Mouse (Mus musculus) E14TG2a.4 (cell line): Measurements from ENCODE around the gene Dvl2.
A peak's percentile ranks its signal among the peaks of the same experiment; 100 is the strongest.
"Not testable (repeated sequence)": the region's sequence is repeated elsewhere in the genome, so short reads cannot be mapped to it uniquely, and the experiment has no call there.

ENCODE experiments used
- H3K27me3 ChIP-seq: 2 replicates; pipeline ENCODE4 v1.6.1; 2014; ENCODE audit warnings: low read length, control low read depth; ENCODE audit not compliant: insufficient read depth
- H3K36me3 ChIP-seq: 2 replicates; pipeline ENCODE4 v1.6.1; 2014; ENCODE audit warnings: low read length, control low read depth; ENCODE audit not compliant: insufficient read depth
- H3K4me1 ChIP-seq: replicated peaks from 2 replicates; pipeline ENCODE4 v1.6.1; 2014; ENCODE audit warnings: low read depth, low read length, control low read depth
- H3K4me3 ChIP-seq: replicated peaks from 2 replicates; pipeline ENCODE4 v1.5.1; 2014; ENCODE audit warnings: mild to moderate bottlenecking, low read length
- H3K9me3 ChIP-seq: 2 replicates; pipeline ENCODE4 v1.6.1; 2014; ENCODE audit warnings: low read length, control low read depth
- CTCF ChIP-seq: conservative IDR thresholded peaks from 2 replicates; pipeline ENCODE4 v1.5.1; 2014; ENCODE audit warnings: low read length
- NANOG ChIP-seq: IDR thresholded peaks from 2 replicates; pipeline ENCODE4 v1.6.1; 2014; ENCODE audit warnings: borderline replicate concordance, low read length, mixed read lengths
- POU5F1 ChIP-seq: IDR thresholded peaks from 2 replicates; pipeline ENCODE4 v1.6.1; 2014; ENCODE audit warnings: low read length, borderline replicate concordance

The Dvl2 gene

DNA sequence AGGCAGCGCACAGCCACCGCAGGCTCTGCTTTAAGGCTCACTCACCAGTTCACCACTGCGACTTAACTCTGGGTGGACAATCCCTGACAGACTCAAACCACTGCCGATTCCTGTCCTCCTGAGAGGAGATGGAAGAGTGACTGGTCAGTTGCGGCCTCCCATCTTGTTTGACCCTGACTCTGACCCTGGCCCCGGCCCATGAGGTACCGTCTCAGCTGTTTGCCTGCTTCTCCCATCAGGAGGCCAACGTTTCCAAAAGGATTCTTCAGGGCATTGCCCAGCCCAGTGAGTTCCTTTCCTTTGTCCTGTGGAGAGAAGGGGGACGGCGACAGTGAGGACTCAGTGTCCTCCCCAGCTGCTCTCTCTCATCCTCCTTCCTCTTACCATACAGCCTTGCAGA, 10.6 kb downstream of the Dvl2 start:
- H3K9me3 ChIP-seq = no peaks in the 10 kb centered on the region
- no peak overlapping the region for H3K4me3 ChIP-seq
- peaks cover 85% of the 10 kb centered on the region for H3K36me3 ChIP-seq
- TF ChIP-seq POU5F1 (no peak), NANOG (no peak), CTCF (no peak)
- H3K27me3 ChIP-seq = no peaks in the 10 kb centered on the region
- peaks cover 93% of the 10 kb centered on the region for H3K4me1 ChIP-seq

DNA sequence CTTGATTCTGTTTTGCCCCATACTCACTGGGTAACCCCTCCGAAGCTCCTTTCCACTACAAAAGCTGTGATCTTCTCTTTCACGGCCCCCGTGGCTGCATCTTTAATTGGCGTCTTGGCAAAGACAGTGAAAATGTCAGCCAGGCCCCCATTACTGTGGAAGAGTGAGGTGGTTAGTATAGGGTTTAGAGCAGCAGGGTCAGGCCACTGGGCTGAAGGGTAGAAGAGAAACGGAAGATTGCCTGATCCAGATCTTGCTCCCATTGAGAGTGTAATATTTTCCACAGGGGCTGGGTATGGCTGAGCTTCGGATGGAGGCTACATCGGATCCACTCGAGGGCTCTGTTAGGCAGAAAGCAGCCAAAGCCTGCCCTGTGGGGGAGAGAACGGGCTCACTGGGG, 12.5 kb downstream of the Dvl2 start:
- Histone ChIP-seq H3K4me1 (peaks cover 80% of the 10 kb centered on the region), H3K36me3 (peaks cover 65% of the 10 kb centered on the region), H3K9me3 (no peaks in the 10 kb centered on the region), H3K27me3 (peaks cover 5% of the 10 kb centered on the region; the same call in 1 of the 2 replicates), H3K4me3 (no peak overlapping the region)
- TF ChIP-seq POU5F1 = no peak
- no peak for TF ChIP-seq NANOG
- no peak for TF ChIP-seq CTCF

DNA sequence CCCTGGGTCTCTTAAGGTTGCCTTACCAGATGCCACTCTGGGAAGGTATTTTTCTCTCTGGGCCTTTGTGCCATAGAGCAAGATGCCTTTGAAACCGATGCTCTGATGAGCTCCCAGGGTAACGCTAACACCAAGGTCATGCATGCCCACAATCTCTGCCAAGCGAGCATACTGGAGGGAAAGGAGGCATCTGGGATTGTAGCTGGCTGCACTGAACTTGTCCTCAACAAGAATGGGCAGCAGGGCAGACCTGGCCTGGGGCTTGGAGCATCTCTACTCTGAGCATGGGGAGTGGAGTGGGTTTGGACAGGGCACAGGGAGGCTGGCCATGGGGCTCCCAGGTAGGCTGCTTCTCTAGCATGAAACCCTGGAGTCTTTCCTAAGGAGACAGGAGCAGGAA, 13.0 kb downstream of the Dvl2 start:
- no peak for TF ChIP-seq CTCF
- TF ChIP-seq NANOG = no peak
- TF ChIP-seq POU5F1 = no peak
- H3K4me1 ChIP-seq = peaks cover 78% of the 10 kb centered on the region
- H3K9me3 ChIP-seq = no peaks in the 10 kb centered on the region
- peaks cover 60% of the 10 kb centered on the region for H3K36me3 ChIP-seq
- no peak overlapping the region for H3K4me3 ChIP-seq
- H3K27me3 ChIP-seq = peaks cover 5% of the 10 kb centered on the region; the same call in 1 of the 2 replicates

- peaks cover 78% of the 10 kb centered on the region for H3K4me1 ChIP-seq
- H3K36me3 ChIP-seq = peaks cover 54% of the 10 kb centered on the region
- no peak overlapping the region for H3K4me3 ChIP-seq
- TF ChIP-seq CTCF (no peak), NANOG (no peak), POU5F1 (no peak)
- peaks cover 5% of the 10 kb centered on the region; the same call in 1 of the 2 replicates for H3K27me3 ChIP-seq
- H3K9me3 ChIP-seq = no peaks in the 10 kb centered on the region
Observed at GRCm38 (mm10) chr11:70014051-70014450, 13.7 kb downstream of the Dvl2 start.

GRCm38 (mm10) chr11:70014880-70015558, 14.6 kb downstream of the Dvl2 start, which contains the start of gene Acadvl:
Gene Acadvl, minus strand, starts transcription at chr11:70015411.
- peaks cover 5% of the 10 kb centered on the region; the same call in 1 of the 2 replicates for H3K27me3 ChIP-seq
- H3K4me1 ChIP-seq = peaks cover 79% of the 10 kb centered on the region
- no peak for TF ChIP-seq CTCF
- no peak for TF ChIP-seq POU5F1
- TF ChIP-seq NANOG = no peak
- peak within 1 kb of the TSS; percentile 82 for H3K4me3 ChIP-seq
- peaks cover 44% of the 10 kb centered on the region for H3K36me3 ChIP-seq
- H3K9me3 ChIP-seq = no peaks in the 10 kb centered on the region

- H3K4me1 ChIP-seq = peaks cover 79% of the 10 kb centered on the region
- peaks cover 5% of the 10 kb centered on the region; the same call in 1 of the 2 replicates for H3K27me3 ChIP-seq
- H3K36me3 ChIP-seq = peaks cover 37% of the 10 kb centered on the region
- no peak overlapping the region for H3K4me3 ChIP-seq
- no peaks in the 10 kb centered on the region for H3K9me3 ChIP-seq
- no peak for TF ChIP-seq POU5F1
- no peak for TF ChIP-seq NANOG
- no peak for TF ChIP-seq CTCF
Observed at GRCm38 (mm10) chr11:70015677-70016076, 15.3 kb downstream of the Dvl2 start.

DNA sequence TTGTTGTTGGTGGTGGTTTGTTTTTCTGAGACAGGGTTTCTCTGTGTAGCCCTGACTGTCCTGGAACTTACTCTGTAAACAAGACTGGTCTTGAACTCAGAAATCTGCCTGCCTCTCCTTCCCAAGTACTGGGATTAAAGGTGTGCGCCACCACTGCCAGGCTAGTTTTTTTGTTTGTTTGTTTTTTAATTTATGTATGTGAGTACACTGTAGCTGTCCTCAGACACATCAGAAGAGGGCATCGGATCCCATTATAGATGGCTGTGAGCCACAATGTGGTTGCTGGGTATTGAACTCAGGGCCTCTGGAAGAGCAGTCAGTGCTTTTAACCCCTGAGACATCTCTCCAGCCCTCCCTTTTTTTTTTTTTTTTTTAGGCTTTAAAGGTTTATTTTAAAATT, 15.8 kb downstream of the Dvl2 start:
- not testable (repeated sequence) for H3K27me3 ChIP-seq, H3K9me3 ChIP-seq, H3K4me3 ChIP-seq
- H3K4me1 ChIP-seq = peaks cover 77% of the 10 kb centered on the region
- peaks cover 32% of the 10 kb centered on the region for H3K36me3 ChIP-seq

DNA sequence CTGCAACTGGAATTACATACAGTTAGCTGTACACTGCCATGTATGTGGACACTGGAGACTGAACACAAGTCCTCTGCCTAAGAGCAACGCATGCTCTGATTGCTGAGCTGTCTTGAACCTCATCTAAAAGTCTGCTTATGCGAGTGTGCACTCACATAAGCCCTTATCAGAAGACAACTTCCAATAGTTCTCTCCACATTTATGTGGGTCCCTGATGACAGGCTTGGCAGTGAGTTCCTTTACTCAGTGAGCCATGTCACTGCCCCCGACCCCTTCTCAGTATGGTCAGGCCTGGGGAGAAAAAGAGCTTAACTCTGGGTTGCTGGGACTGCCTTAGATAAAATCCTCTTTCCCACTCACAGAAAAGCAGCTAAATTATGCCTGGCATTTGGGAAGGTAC, 16.3 kb downstream of the Dvl2 start, which contains the start of gene Dlg4:
Dlg4 (plus strand) TSS at position 274 of the 400 bp plus-strand sequence.
- Histone ChIP-seq H3K4me3 (no peak within 1 kb of the TSS), H3K4me1 (peaks cover 72% of the 10 kb centered on the region), H3K9me3 (no peaks in the 10 kb centered on the region), H3K36me3 (peaks cover 27% of the 10 kb centered on the region), H3K27me3 (peaks cover 5% of the 10 kb centered on the region; the same call in 1 of the 2 replicates)
- TF ChIP-seq POU5F1 (no peak), CTCF (no peak), NANOG (no peak)

- Histone ChIP-seq H3K9me3 (no peaks in the 10 kb centered on the region), H3K4me1 (peaks cover 66% of the 10 kb centered on the region), H3K4me3 (no peak overlapping the region), H3K27me3 (peaks cover 9% of the 10 kb centered on the region), H3K36me3 (peaks cover 21% of the 10 kb centered on the region)
- TF ChIP-seq POU5F1 = no peak
- no peak for TF ChIP-seq CTCF
- no peak for TF ChIP-seq NANOG
Observed at GRCm38 (mm10) chr11:70017199-70017767, 16.9 kb downstream of the Dvl2 start.
